Mouse (Mus musculus) adrenal gland, postnatal 4 days (tissue): ENCODE data around the gene Minar1. TPM values are rescaled to one million over a fixed set of nuclear protein-coding genes. Genes with fewer than 3 reads are reported as not detected.

Experiments used
- total RNA-seq, 2 experiments: library from RNA; stranded (reverse); gene quantifications; 2 replicates each; pipeline ENCODE4 v1.2.3; 2021

Gene Minar1
- total RNA-seq, 2 experiments from 2014 or later, result 0.42 to 0.65 TPM

Other genes starting within 250 kb of the Minar1 start
- gene Tmed3, start 81.9 kb upstream of the Minar1 start, total RNA-seq, result 10 to 100 TPM; 92.7 to 92.8 TPM
- not detected for gene Ankrd34c, start 115.3 kb upstream of the Minar1 start, total RNA-seq